Mouse (Mus musculus) forebrain, embryonic 11.5 days (tissue): Measurements from ENCODE around the gene Ubtd2. TPM values are rescaled to one million over a fixed set of nuclear protein-coding genes. Genes with fewer than 3 reads are reported as not detected.
"Not testable (repeated sequence)": the region's sequence is repeated elsewhere in the genome, so short reads cannot be mapped to it uniquely, and the experiment has no call there.

Experiments used
- ATAC-seq: fragments of 200-750 bp; cut with Nextera tagmentation; replicated peaks from 2 replicates; pipeline ENCODE4 v1.8.0; 2017; ENCODE audit warnings: moderate TSS enrichment; ENCODE audit not compliant: low FRiP score
- DNase-seq: peaks from one replicate; pipeline ENCODE4 v3.0.0-alpha.2; 2017; ENCODE audit warnings: low spot score
- H3K27ac ChIP-seq: fragments of 300-500 bp; sonication (generic); 2 replicates; pipeline ENCODE4 v1.5.1; 2014; ENCODE audit warnings: low read depth, low read length
- H3K27me3 ChIP-seq: fragments of 300-500 bp; sonication (generic); 2 replicates; pipeline ENCODE4 v1.6.1; 2014; ENCODE audit warnings: mild to moderate bottlenecking, low read length, mixed read lengths; ENCODE audit not compliant: control insufficient read depth, insufficient read depth
- H3K36me3 ChIP-seq: fragments of 300-500 bp; sonication (generic); 2 replicates; pipeline ENCODE4 v1.6.1; 2014; ENCODE audit warnings: mild to moderate bottlenecking, low read length, moderate library complexity, mixed read lengths; ENCODE audit not compliant: control insufficient read depth, insufficient read depth
- H3K4me1 ChIP-seq: fragments of 300-500 bp; sonication (generic); replicated peaks from 2 replicates; pipeline ENCODE4 v1.6.1; 2014; ENCODE audit warnings: low read length, mixed read lengths; ENCODE audit not compliant: control insufficient read depth, insufficient read depth
- H3K4me2 ChIP-seq: fragments of 300-500 bp; sonication (generic); 2 replicates; pipeline ENCODE4 v1.6.1; 2014; ENCODE audit warnings: low read depth, mild to moderate bottlenecking, low read length, moderate library complexity, mixed read lengths; ENCODE audit not compliant: severe bottlenecking
- H3K4me3 ChIP-seq: fragments of 300-500 bp; sonication (generic); 2 replicates; pipeline ENCODE4 v1.5.1; 2014; ENCODE audit warnings: low read depth, low read length
- H3K9ac ChIP-seq: fragments of 300-500 bp; sonication (generic); 2 replicates; pipeline ENCODE4 v1.6.1; 2014; ENCODE audit warnings: low read length
- H3K9me3 ChIP-seq: fragments of 300-500 bp; sonication (generic); 2 replicates; pipeline ENCODE4 v1.6.1; 2016; ENCODE audit warnings: low read length, mixed read lengths; ENCODE audit not compliant: control insufficient read depth
- WGBS: fragments of 180-500 bp; shearing (Covaris S2); extraction: QIAGEN DNeasy Blood & Tissue Kit; methylation state at CpG from one replicate; pipeline ENCODE4 v1.1.7; 2014; 5-methylcytosine and 5-hydroxymethylcytosine counted together
- polyA plus RNA-seq: library from polyadenylated mRNA; unstranded; fragments of >200 nt; fragmentation: Nextera tagmentation; extraction: Ambion mirVana; gene quantifications from 2 replicates; pipeline ENCODE4 v1.2.1, GENCODE M21; 2014

The Ubtd2 gene
- polyA plus RNA-seq, 1 experiment from 2014 or later, result 72.2 TPM

- DNase-seq, result no peak
- no peak overlapping the region for H3K4me2 ChIP-seq
- no peak for ATAC-seq
- H3K4me3 ChIP-seq, result no peak overlapping the region
- no peaks in the 10 kb centered on the region for H3K36me3 ChIP-seq
- 90% methylated on average over 7 of the region's 7 CpGs for WGBS
- H3K27ac ChIP-seq, result no peak overlapping the region
- H3K9me3 ChIP-seq, result no peaks in the 10 kb centered on the region
- H3K9ac ChIP-seq, result no peak overlapping the region
- H3K27me3 ChIP-seq, result no peaks in the 10 kb centered on the region
- H3K4me1 ChIP-seq, result no peaks in the 10 kb centered on the region
These were observed 43.8 kb downstream of the Ubtd2 start for GRCm38 (mm10) chr11:32498757-32499535.

- Histone ChIP-seq H3K4me1 (no peaks in the 10 kb centered on the region), H3K36me3 (no peaks in the 10 kb centered on the region), H3K27ac (no peak overlapping the region), H3K9me3 (no peaks in the 10 kb centered on the region), H3K9ac (no peak overlapping the region), H3K27me3 (no peaks in the 10 kb centered on the region), H3K4me3 (no peak overlapping the region), H3K4me2 (no peak overlapping the region)
- ATAC-seq, result no peak
- WGBS, result 98% methylated on average over 4 of the region's 4 CpGs
- DNase-seq, result no peak
These were observed 44.8 kb downstream of the Ubtd2 start for GRCm38 (mm10) chr11:32499931-32500330.

- no peak for DNase-seq
- no peak for ATAC-seq
- Histone ChIP-seq H3K4me1 (no peaks in the 10 kb centered on the region), H3K9ac (no peak overlapping the region), H3K27me3 (no peaks in the 10 kb centered on the region), H3K27ac (no peak overlapping the region), H3K36me3 (no peaks in the 10 kb centered on the region), H3K4me3 (no peak overlapping the region), H3K9me3 (no peaks in the 10 kb centered on the region), H3K4me2 (no peak overlapping the region)
- 93% methylated on average over 2 of the region's 2 CpGs for WGBS
These were observed 48.5 kb downstream of the Ubtd2 start for GRCm38 (mm10) chr11:32503711-32504110.

GRCm38 (mm10) chr11:32505091-32505739 is 50.0 kb downstream of the Ubtd2 start:
- H3K9me3 ChIP-seq, result no peaks in the 10 kb centered on the region
- no peaks in the 10 kb centered on the region for H3K4me1 ChIP-seq
- H3K27ac ChIP-seq, result no peak overlapping the region
- H3K4me3 ChIP-seq, result no peak overlapping the region
- ATAC-seq (no peak), DNase-seq (no peak)
- 80% methylated on average over 7 of the region's 7 CpGs for WGBS
- no peak overlapping the region for H3K4me2 ChIP-seq
- no peak overlapping the region for H3K9ac ChIP-seq
- H3K36me3 ChIP-seq, result no peaks in the 10 kb centered on the region
- H3K27me3 ChIP-seq, result no peaks in the 10 kb centered on the region

GRCm38 (mm10) chr11:32510930-32511329 is 55.8 kb downstream of the Ubtd2 start:
- 78% methylated on average over 1 of the region's 1 CpGs for WGBS
- ATAC-seq (no peak), DNase-seq (no peak)
- no peak overlapping the region for H3K27ac ChIP-seq
- H3K9me3 ChIP-seq, result no peaks in the 10 kb centered on the region
- H3K4me1 ChIP-seq, result no peaks in the 10 kb centered on the region
- H3K9ac ChIP-seq, result no peak overlapping the region
- no peaks in the 10 kb centered on the region for H3K36me3 ChIP-seq
- H3K27me3 ChIP-seq, result no peaks in the 10 kb centered on the region
- no peak overlapping the region for H3K4me3 ChIP-seq
- H3K4me2 ChIP-seq, result no peak overlapping the region

GRCm38 (mm10) chr11:32514853-32515252 is 59.7 kb downstream of the Ubtd2 start:
- H3K4me3 ChIP-seq, H3K4me1 ChIP-seq, H3K36me3 ChIP-seq, H3K9ac ChIP-seq, H3K27me3 ChIP-seq, H3K4me2 ChIP-seq, DNase-seq, H3K27ac ChIP-seq, H3K9me3 ChIP-seq, ATAC-seq: not testable (repeated sequence)
- WGBS, result 83% methylated on average over 5 of the region's 5 CpGs

GRCm38 (mm10) chr11:32516091-32516490 is 60.9 kb downstream of the Ubtd2 start:
- no peak for DNase-seq
- Histone ChIP-seq H3K9me3 (no peaks in the 10 kb centered on the region), H3K4me1 (no peaks in the 10 kb centered on the region), H3K36me3 (no peaks in the 10 kb centered on the region; the same call in 1 of the 2 replicates), H3K9ac (no peak overlapping the region), H3K4me2 (no peak overlapping the region), H3K27me3 (no peaks in the 10 kb centered on the region), H3K4me3 (no peak overlapping the region), H3K27ac (no peak overlapping the region)
- ATAC-seq, result no peak
- 94% methylated on average over 12 of the region's 12 CpGs for WGBS

- WGBS, result 88% methylated on average over 8 of the region's 8 CpGs
- H3K36me3 ChIP-seq, result no peaks in the 10 kb centered on the region; the same call in 1 of the 2 replicates
- no peak for DNase-seq
These were observed 61.9 kb downstream of the Ubtd2 start for GRCm38 (mm10) chr11:32516916-32517712.

More at GRCm38 (mm10) chr11:32516916-32517712, 61.9 kb downstream of the Ubtd2 start:
- H3K27ac ChIP-seq, result no peak overlapping the region
- H3K4me2 ChIP-seq, result no peak overlapping the region
- H3K9me3 ChIP-seq, result no peaks in the 10 kb centered on the region
- no peak overlapping the region for H3K4me3 ChIP-seq
- H3K27me3 ChIP-seq, result no peaks in the 10 kb centered on the region
- no peak overlapping the region for H3K9ac ChIP-seq
- no peak for ATAC-seq
- no peaks in the 10 kb centered on the region for H3K4me1 ChIP-seq
